Mouse (Mus musculus) frontal cortex, postnatal 36 days (tissue): ENCODE measurements around the gene H60b.
"Not testable (repeated sequence)": the region's sequence is repeated elsewhere in the genome, so short reads cannot be mapped to it uniquely, and the experiment has no call there.

Source experiments
- DNase-seq, 2 experiments: peaks; one replicate each; pipeline ENCODE4 v3.0.0; 2022; ENCODE audit warnings: low spot score in 2 of 2

The H60b gene

DNA sequence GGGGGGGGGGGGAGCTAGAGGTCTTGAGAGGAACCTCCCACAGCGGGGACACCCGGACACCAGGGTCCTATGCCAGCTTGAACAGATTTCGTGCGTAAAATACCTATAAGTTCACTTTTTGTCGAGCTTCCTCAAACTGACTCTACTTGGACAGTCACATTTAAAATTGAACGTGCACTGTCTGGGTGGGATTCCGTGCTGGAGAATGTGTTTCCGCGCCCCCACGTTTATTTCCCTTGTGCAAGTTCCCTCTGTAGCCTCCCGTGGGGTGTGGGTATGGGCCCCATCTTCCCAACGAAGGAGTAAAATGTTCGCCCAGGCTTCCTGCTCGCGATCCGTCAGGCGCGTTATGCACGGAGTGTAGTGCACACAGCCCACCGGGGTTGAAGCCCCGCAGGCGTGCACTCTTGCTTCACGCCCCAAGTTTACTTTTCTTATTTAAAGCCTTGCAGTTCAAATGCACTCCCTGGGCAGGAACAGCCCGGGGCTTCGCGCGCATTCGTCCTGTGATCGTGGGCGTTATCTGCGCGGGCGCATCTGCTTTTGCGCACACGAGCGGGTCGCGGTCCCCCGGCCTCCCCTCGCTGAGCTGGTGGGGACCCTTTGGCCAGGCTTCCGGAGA is 115.4 kb downstream of the H60b start:
- no peak for DNase-seq

GRCm38 (mm10) chr10:22274445-22275057 is 116.2 kb downstream of the H60b start:
- DNase-seq: no peak

- DNase-seq: not testable (repeated sequence)
Measured at GRCm38 (mm10) chr10:22278468-22278867, 120.1 kb downstream of the H60b start.

- no peak for DNase-seq
Measured at GRCm38 (mm10) chr10:22282816-22283215, 124.4 kb downstream of the H60b start.

GRCm38 (mm10) chr10:22295676-22296075 is 137.3 kb downstream of the H60b start:
- DNase-seq: no peak

GRCm38 (mm10) chr10:22297033-22297762 is 138.8 kb downstream of the H60b start:
- DNase-seq: no peak

DNA sequence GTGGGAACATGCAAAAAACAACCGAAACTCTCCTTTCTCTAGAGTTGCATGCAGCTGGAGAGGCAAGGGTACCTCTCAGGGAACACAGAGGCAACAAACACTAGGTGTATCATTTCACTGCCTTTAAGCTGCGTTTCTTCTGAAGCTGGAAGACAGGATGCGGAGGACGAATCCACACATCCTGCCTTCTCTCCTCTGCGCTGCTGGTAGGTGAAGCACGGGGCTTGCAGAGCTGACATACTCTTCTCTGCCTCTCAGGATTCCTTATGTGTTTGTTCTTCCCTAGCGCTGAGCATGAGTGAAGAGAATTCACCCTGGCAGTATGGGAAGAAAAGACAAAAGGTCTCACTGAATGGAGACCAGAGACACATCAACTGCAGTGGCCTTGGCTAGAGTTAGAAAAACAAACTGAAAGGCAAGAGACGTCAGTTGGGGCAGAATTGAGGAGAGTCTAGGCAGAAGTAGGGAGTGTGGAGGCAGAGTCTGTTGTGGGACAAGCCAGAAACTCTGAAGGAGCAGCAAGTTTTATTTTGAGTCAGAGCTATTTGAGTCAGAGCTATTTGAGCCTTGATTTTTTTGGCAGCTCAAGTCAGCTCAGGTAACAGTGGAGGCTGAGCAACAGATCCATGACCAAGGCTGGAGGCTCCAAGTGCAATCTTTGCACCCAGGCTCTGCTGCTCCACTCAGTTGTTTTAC is 139.5 kb downstream of the H60b start:
- no peak for DNase-seq

DNA sequence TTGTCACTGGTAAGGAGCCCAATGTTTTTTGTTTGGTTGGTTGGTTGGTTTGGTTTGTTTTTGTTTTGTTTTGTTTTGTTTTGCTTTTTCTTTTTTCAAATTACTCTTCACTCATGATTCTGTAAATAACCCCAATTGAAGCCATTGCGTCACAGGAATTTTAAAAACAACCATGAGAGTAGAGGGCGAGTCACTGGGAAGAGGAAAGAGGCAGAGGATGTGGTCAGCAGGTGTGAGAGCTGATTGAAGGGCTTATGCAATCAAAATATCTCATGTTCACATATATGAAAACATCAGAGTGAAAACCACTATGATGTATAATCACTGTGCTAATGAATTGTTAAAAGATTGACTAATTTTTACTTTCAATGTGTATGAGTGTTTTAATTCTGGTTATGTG is 140.9 kb downstream of the H60b start:
- DNase-seq: no peak

DNA sequence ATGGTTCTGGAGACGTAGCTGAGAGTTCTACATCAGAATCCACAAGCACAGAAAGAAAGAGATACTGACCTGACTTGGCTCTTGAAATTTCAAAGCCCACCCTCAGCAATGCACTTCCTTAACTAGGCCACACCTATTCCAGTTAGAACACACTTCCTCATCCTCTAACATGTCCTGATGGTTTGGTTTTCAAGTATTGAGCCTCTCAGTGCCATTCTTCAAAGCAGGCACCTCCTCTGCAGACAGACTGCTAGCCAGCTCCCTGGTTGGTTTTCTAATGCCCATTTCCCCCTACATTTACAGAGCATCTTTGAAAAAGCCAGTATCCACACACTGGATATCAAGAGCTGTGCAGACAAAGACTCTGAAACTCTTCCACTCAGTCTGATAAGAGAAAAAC is 143.3 kb downstream of the H60b start:
- no peak for DNase-seq

GRCm38 (mm10) chr10:22302344-22303057 is 144.1 kb downstream of the H60b start:
- DNase-seq: no peak

DNA sequence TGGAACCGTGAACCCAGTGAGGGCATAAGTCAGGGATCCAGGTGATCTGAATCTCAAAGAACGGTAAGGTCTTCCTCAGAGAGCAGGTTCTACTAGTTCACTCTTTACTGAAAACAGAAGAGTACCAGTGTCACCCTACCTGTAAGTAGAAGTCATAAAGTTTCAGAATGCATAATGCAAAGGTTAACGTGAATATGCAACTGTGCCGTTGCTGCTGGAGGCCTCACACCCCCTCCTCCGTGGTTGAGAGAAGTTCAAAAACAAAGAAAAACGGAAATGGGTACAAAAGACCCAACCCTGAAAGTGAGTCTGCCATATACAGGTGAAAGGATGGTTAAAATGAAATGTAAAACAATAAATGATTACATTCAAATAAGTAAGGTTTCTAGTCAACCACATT is 145.3 kb downstream of the H60b start:
- DNase-seq: no peak

- no peak for DNase-seq
Measured at GRCm38 (mm10) chr10:22305801-22306200, 147.4 kb downstream of the H60b start.

DNA sequence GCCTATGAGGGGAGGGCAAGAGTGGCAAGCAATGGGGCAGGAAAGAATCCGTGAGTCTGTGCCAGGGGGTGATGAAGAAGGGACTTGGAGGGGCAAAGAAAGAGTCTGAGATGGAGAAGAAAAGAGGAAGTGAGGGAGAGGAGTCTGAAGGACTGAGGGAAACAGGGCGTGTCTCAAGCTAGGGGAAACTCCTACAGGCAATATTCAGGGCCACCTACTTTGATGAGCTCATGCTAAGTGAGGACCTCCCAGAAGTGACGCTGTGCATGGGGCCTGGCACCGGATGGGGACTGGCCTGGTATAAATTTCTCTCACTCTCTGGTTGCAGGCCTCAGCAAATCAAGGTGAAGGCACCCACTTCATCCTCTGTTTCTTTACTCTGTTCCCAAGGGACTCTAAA is 148.1 kb downstream of the H60b start:
- DNase-seq: no peak

GRCm38 (mm10) chr10:22308221-22308620 is 149.8 kb downstream of the H60b start:
- no peak for DNase-seq

- peak in 1 of 2 experiments; percentile 5 for DNase-seq
Measured at GRCm38 (mm10) chr10:22322858-22323257, 164.5 kb downstream of the H60b start.
